Mouse (Mus musculus): Measurements from ENCODE around the gene Eif2ak2.

The Eif2ak2 gene

GRCm38 (mm10) chr17:78834856-78835835, 47.2 kb downstream of the Eif2ak2 start, which contains the start of the genes Heatr5b and Gpatch11:
Gene Heatr5b, minus strand, starts transcription at chr17:78835364.
Gene Gpatch11, plus strand, starts transcription at chr17:78835567.
- peak; percentile 96 for DNase-seq (ENCODE audit: low read depth)

GRCm38 (mm10) chr17:78824346-78824745, 58.0 kb downstream of the Eif2ak2 start:
- no peak for DNase-seq (ENCODE audit: low read depth)

DNA sequence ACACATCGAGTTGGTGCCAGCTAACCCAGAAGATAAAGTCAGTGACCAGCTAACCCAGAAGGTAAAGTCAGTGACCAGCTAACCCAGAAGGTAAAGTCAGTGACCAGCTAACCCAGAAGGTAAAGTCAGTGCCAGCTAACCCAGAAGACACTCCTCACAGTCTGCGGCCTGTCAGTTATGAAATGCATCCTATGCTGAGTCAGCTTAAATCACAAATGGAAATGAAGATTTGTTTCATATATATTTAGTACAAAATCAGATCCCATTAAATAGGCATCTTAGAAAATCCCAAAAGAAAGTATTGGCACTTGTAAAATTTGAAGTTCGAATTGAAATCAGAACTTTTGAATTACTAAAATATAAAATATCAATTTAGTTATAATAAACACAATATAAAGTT, 72.8 kb downstream of the Eif2ak2 start:
- DNase-seq (ENCODE audit: low read depth), result no peak

GRCm38 (mm10) chr17:78809019-78809418, 73.4 kb downstream of the Eif2ak2 start:
- no peak for DNase-seq (ENCODE audit: low read depth)

Data from fibroblast of lung, adult 2 months (primary cell).